Mouse (Mus musculus): Measurements from ENCODE around the gene Psme1.

Gene Psme1

GRCm38 (mm10) chr14:55571760-55572159 is 6.2 kb upstream of the Psme1 start:
- DNase-seq = no peak

GRCm38 (mm10) chr14:55575302-55575701 is 2.6 kb upstream of the Psme1 start, which contains the start of gene Fitm1:
Gene Fitm1 (plus strand): TSS chr14:55575617.
- DNase-seq = no peak

- DNase-seq = no peak
Measured at GRCm38 (mm10) chr14:55575711-55576110, 2.2 kb upstream of the Psme1 start.

GRCm38 (mm10) chr14:55576376-55576775 is 1.5 kb upstream of the Psme1 start:
- no peak for DNase-seq

- no peak for DNase-seq
Measured at GRCm38 (mm10) chr14:55578668-55579269, 846 bp downstream of the Psme1 start.

- no peak for DNase-seq
Measured at GRCm38 (mm10) chr14:55579511-55580496, 1.9 kb downstream of the Psme1 start.

- DNase-seq = no peak
Measured at GRCm38 (mm10) chr14:55580731-55581130, 2.8 kb downstream of the Psme1 start.

- no peak for DNase-seq
Measured at GRCm38 (mm10) chr14:55581981-55582681, 4.2 kb downstream of the Psme1 start.

- no peak for DNase-seq
Measured at GRCm38 (mm10) chr14:55584303-55584701, 6.4 kb downstream of the Psme1 start.

GRCm38 (mm10) chr14:55584702-55585565 is 7.0 kb downstream of the Psme1 start, which contains the start of gene Emc9:
Gene Emc9 (minus strand): TSS chr14:55585302.
- DNase-seq = peak; percentile 45 to 47

GRCm38 (mm10) chr14:55585566-55585960 is 7.6 kb downstream of the Psme1 start:
- peak; percentile 17 to 30 for DNase-seq

GRCm38 (mm10) chr14:55586149-55586548 is 8.2 kb downstream of the Psme1 start:
- no peak for DNase-seq

- no peak for DNase-seq
Measured at GRCm38 (mm10) chr14:55589271-55589670, 11.3 kb downstream of the Psme1 start.

- DNase-seq = no peak
Measured at GRCm38 (mm10) chr14:55589771-55590448, 12.0 kb downstream of the Psme1 start.

- DNase-seq = peak; percentile 72 to 75
Measured at GRCm38 (mm10) chr14:55590748-55591330, 12.9 kb downstream of the Psme1 start, which contains the start of gene Psme2. Gene Psme2 (minus strand): TSS chr14:55591113.

GRCm38 (mm10) chr14:55591331-55591891 is 13.5 kb downstream of the Psme1 start, which contains the start of gene Rnf31:
Gene Rnf31 (plus strand): TSS chr14:55591708.
- peak; percentile 87 to 90 for DNase-seq

GRCm38 (mm10) chr14:55592226-55592625 is 14.3 kb downstream of the Psme1 start:
- no peak for DNase-seq

GRCm38 (mm10) chr14:55596036-55596690 is 18.2 kb downstream of the Psme1 start:
- DNase-seq = no peak

- no peak for DNase-seq
Measured at GRCm38 (mm10) chr14:55598521-55599390, 20.8 kb downstream of the Psme1 start.
